In genomic region chr6:148991660-148992372, GRCm38 (mm10) we compare ENCODE assay signal across 15 mouse cellular contexts. TPM values are rescaled to one million over a fixed set of nuclear protein-coding genes. Genes with fewer than 3 reads are reported as not detected.
DNase-seq lines count a peak whose midpoint lies in the region; ATAC-seq and TF ChIP-seq lines count a peak whose summit lies in the region.
"Had no signal": no experiment of that assay in that cellular context is flagged by ENCODE, and none has a peak within 500 bp of the region (broad histone marks: within the 10 kb centered on the region; RNA-seq: fewer than 3 reads in every experiment).

No protein-coding gene starts in this region.

- no peaks in the 10 kb centered on the region for H3K36me3 ChIP-seq in forebrain, embryonic 11.5 days (ENCODE audit: control insufficient read depth, insufficient read depth, low read length)
- peaks cover 6% of the 10 kb centered on the region for H3K36me3 ChIP-seq in forebrain, embryonic 16.5 days (ENCODE audit: control insufficient read depth, insufficient read depth)
- H3K36me3 ChIP-seq in kidney, embryonic 15.5 days: peaks cover 15% of the 10 kb centered on the region
- peaks cover 5% of the 10 kb centered on the region; the same call in 1 of the 2 replicates for H3K36me3 ChIP-seq in midbrain, embryonic 11.5 days (ENCODE audit: control insufficient read depth, insufficient read depth, low read length)
- H3K36me3 ChIP-seq in midbrain, embryonic 13.5 days: peaks cover 20% of the 10 kb centered on the region
- H3K36me3 ChIP-seq in forebrain, embryonic 14.5 days (ENCODE audit: control insufficient read depth, insufficient read depth, low read length): peaks cover 21% of the 10 kb centered on the region
- peaks cover 13% of the 10 kb centered on the region for H3K36me3 ChIP-seq in liver, postnatal 0 days (replicated peaks; ENCODE audit: insufficient read depth, low read length)

- no peak overlapping the region for H3K4me2 ChIP-seq in forebrain, embryonic 11.5 days (ENCODE audit: low read depth, low read length, severe bottlenecking)
- H3K4me2 ChIP-seq in forebrain, embryonic 16.5 days (ENCODE audit: low read length): no peak overlapping the region
- H3K4me2 ChIP-seq in kidney, embryonic 15.5 days: no peak overlapping the region
- H3K4me2 ChIP-seq in midbrain, embryonic 11.5 days: peak overlapping the region; percentile 5; the same call in 1 of the 2 replicates
- H3K4me2 ChIP-seq in midbrain, embryonic 13.5 days (replicated peaks): no peak overlapping the region
- no peak overlapping the region for H3K4me2 ChIP-seq in forebrain, embryonic 14.5 days (ENCODE audit: low read length)
- no peak overlapping the region for H3K4me2 ChIP-seq in liver, postnatal 0 days (ENCODE audit: low read depth, low read length)

- no peak for TF ChIP-seq EP300 in liver, postnatal 0 days (IDR thresholded peaks at IDR 0.05; ENCODE audit: low read depth)

- H3K27ac ChIP-seq in forebrain, embryonic 11.5 days (ENCODE audit: low read depth, low read length): peak overlapping the region; percentile 54
- no peak overlapping the region for H3K27ac ChIP-seq in forebrain, embryonic 16.5 days (ENCODE audit: low read length)
- H3K27ac ChIP-seq in kidney, embryonic 15.5 days: peak overlapping the region; percentile 22; the same call in 1 of the 2 replicates
- H3K27ac ChIP-seq in midbrain, embryonic 11.5 days (ENCODE audit: low read depth, low read length): peak overlapping the region; percentile 52; the same call in 1 of the 2 replicates
- no peak overlapping the region for H3K27ac ChIP-seq in midbrain, embryonic 13.5 days
- no peak overlapping the region for H3K27ac ChIP-seq in forebrain, embryonic 14.5 days (ENCODE audit: low read depth, low read length)
- no peak overlapping the region for H3K27ac ChIP-seq in liver, postnatal 0 days (ENCODE audit: low read depth)

- H3K9ac ChIP-seq in forebrain, embryonic 11.5 days (ENCODE audit: low read length): no peak overlapping the region
- H3K9ac ChIP-seq in forebrain, embryonic 16.5 days (replicated peaks; ENCODE audit: low read depth, low read length): no peak overlapping the region
- H3K9ac ChIP-seq in kidney, embryonic 15.5 days: no peak overlapping the region
- H3K9ac ChIP-seq in midbrain, embryonic 11.5 days (ENCODE audit: low read length): peak overlapping the region; percentile 14; the same call in 1 of the 2 replicates
- no peak overlapping the region for H3K9ac ChIP-seq in midbrain, embryonic 13.5 days (replicated peaks)
- no peak overlapping the region for H3K9ac ChIP-seq in forebrain, embryonic 14.5 days (ENCODE audit: low read length)
- H3K9ac ChIP-seq in liver, postnatal 0 days (replicated peaks): no peak overlapping the region

- H3K4me3 ChIP-seq in forebrain, embryonic 11.5 days (ENCODE audit: low read depth, low read length): no peak overlapping the region
- no peak overlapping the region for H3K4me3 ChIP-seq in forebrain, embryonic 16.5 days (replicated peaks; ENCODE audit: low read length)
- H3K4me3 ChIP-seq in kidney, embryonic 15.5 days (replicated peaks): no peak overlapping the region
- H3K4me3 ChIP-seq in midbrain, embryonic 11.5 days (ENCODE audit: low read depth, low read length): no peak overlapping the region
- H3K4me3 ChIP-seq in midbrain, embryonic 13.5 days (replicated peaks): no peak overlapping the region
- H3K4me3 ChIP-seq in forebrain, embryonic 14.5 days (ENCODE audit: low read depth, low read length): no peak overlapping the region
- H3K4me3 ChIP-seq in liver, postnatal 0 days (ENCODE audit: low read depth, low read length): no peak overlapping the region

- WGBS in forebrain, embryonic 11.5 days: 33% methylated on average over 6 of the region's 6 CpGs
- WGBS in forebrain, embryonic 16.5 days: 35% methylated on average over 6 of the region's 6 CpGs
- 48% methylated on average over 6 of the region's 6 CpGs for WGBS in kidney, embryonic 15.5 days
- WGBS in midbrain, embryonic 11.5 days: 28% methylated on average over 6 of the region's 6 CpGs
- WGBS in midbrain, embryonic 13.5 days: 28% methylated on average over 6 of the region's 6 CpGs
- 29% methylated on average over 6 of the region's 6 CpGs for WGBS in forebrain, embryonic 14.5 days
- WGBS in liver, postnatal 0 days (ENCODE audit: insufficient replicate concordance): 55% methylated on average over 6 of the region's 6 CpGs

- DNase-seq in forebrain, embryonic 11.5 days (ENCODE audit: low spot score): no peak
- no peak for DNase-seq in kidney, postnatal 25 days
- DNase-seq in midbrain, embryonic 11.5 days (ENCODE audit: low spot score, missing footprints): peak; percentile 92
- DNase-seq in forebrain, embryonic 14.5 days (ENCODE audit: low spot score): peak; percentile 13
- DNase-seq in liver, postnatal 0 days: no peak
- DNase-seq: B cell, adult 2 months; cerebellum, adult 11 months; cerebellum, postnatal 36 days; gastrocnemius, postnatal 10 days; heart, postnatal 4 days; kidney, adult 8-10 months; thymus, postnatal 14 days had no signal

- no peak for ATAC-seq in forebrain, embryonic 11.5 days (replicated peaks; ENCODE audit: low FRiP score)
- ATAC-seq in forebrain, embryonic 16.5 days: no peak
- ATAC-seq in kidney, embryonic 15.5 days (replicated peaks; ENCODE audit: low FRiP score): no peak
- no peak for ATAC-seq in midbrain, embryonic 11.5 days (ENCODE audit: low FRiP score)
- ATAC-seq in midbrain, embryonic 13.5 days: no peak
- ATAC-seq in forebrain, embryonic 14.5 days: no peak
- no peak for ATAC-seq in liver, postnatal 0 days

- TF ChIP-seq CTCF in liver, postnatal 0 days (IDR thresholded peaks at IDR 0.05; ENCODE audit: low read depth): no peak

- no peaks in the 10 kb centered on the region for H3K9me3 ChIP-seq in forebrain, embryonic 11.5 days (ENCODE audit: control insufficient read depth, low read length)
- H3K9me3 ChIP-seq in forebrain, embryonic 16.5 days (ENCODE audit: control insufficient read depth, low read length): no peaks in the 10 kb centered on the region
- H3K9me3 ChIP-seq in kidney, embryonic 15.5 days (replicated peaks): no peaks in the 10 kb centered on the region
- no peaks in the 10 kb centered on the region for H3K9me3 ChIP-seq in midbrain, embryonic 11.5 days (ENCODE audit: control insufficient read depth, low read length)
- no peaks in the 10 kb centered on the region for H3K9me3 ChIP-seq in midbrain, embryonic 13.5 days
- no peaks in the 10 kb centered on the region for H3K9me3 ChIP-seq in forebrain, embryonic 14.5 days (replicated peaks; ENCODE audit: control insufficient read depth, low read length)
- no peaks in the 10 kb centered on the region for H3K9me3 ChIP-seq in liver, postnatal 0 days (ENCODE audit: low read length)

- no peaks in the 10 kb centered on the region; the same call in 1 of the 2 replicates for H3K4me1 ChIP-seq in forebrain, embryonic 11.5 days (replicated peaks; ENCODE audit: control insufficient read depth, insufficient read depth, low read length)
- H3K4me1 ChIP-seq in forebrain, embryonic 16.5 days (replicated peaks; ENCODE audit: control insufficient read depth, insufficient read depth, low read length): no peaks in the 10 kb centered on the region
- peaks cover 3% of the 10 kb centered on the region; the same call in 1 of the 2 replicates for H3K4me1 ChIP-seq in kidney, embryonic 15.5 days
- H3K4me1 ChIP-seq in midbrain, embryonic 11.5 days (ENCODE audit: control insufficient read depth, insufficient read depth, low read length): peaks cover 24% of the 10 kb centered on the region
- H3K4me1 ChIP-seq in midbrain, embryonic 13.5 days (replicated peaks): peaks cover 14% of the 10 kb centered on the region
- H3K4me1 ChIP-seq in forebrain, embryonic 14.5 days (ENCODE audit: control insufficient read depth, insufficient read depth, low read length): peaks cover 8% of the 10 kb centered on the region
- H3K4me1 ChIP-seq in liver, postnatal 0 days (ENCODE audit: insufficient read depth): no peaks in the 10 kb centered on the region

- H3K27me3 ChIP-seq in forebrain, embryonic 11.5 days (ENCODE audit: control insufficient read depth, insufficient read depth, low read length): no peaks in the 10 kb centered on the region
- H3K27me3 ChIP-seq in forebrain, embryonic 16.5 days (replicated peaks; ENCODE audit: control insufficient read depth, insufficient read depth, low read length): no peaks in the 10 kb centered on the region
- no peaks in the 10 kb centered on the region for H3K27me3 ChIP-seq in kidney, embryonic 15.5 days
- no peaks in the 10 kb centered on the region for H3K27me3 ChIP-seq in midbrain, embryonic 11.5 days (ENCODE audit: control insufficient read depth, insufficient read depth, low read length)
- H3K27me3 ChIP-seq in midbrain, embryonic 13.5 days: no peaks in the 10 kb centered on the region
- no peaks in the 10 kb centered on the region for H3K27me3 ChIP-seq in forebrain, embryonic 14.5 days (replicated peaks; ENCODE audit: control insufficient read depth, insufficient read depth, low read length)
- no peaks in the 10 kb centered on the region for H3K27me3 ChIP-seq in liver, postnatal 0 days (ENCODE audit: insufficient read depth, low read length)

RNA-seq across cellular contexts. Expression of gene Sinhcaf, which starts 45.5 kb away (rescaled TPM):
- 292 and 305 TPM in 2 replicates for polyA plus RNA-seq in forebrain, embryonic 11.5 days (2014; fragmentation: Nextera tagmentation; extraction: Ambion mirVana)
- 106 and 127 TPM in 2 replicates for polyA plus RNA-seq in forebrain, embryonic 16.5 days (2015; fragmentation: Nextera tagmentation; extraction: Ambion mirVana)
- polyA plus RNA-seq in kidney, embryonic 15.5 days (2015; fragmentation: Nextera tagmentation; extraction: Ambion mirVana): 144 and 158 TPM in 2 replicates
- polyA plus RNA-seq in midbrain, embryonic 11.5 days (2014; fragmentation: Nextera tagmentation; extraction: Ambion mirVana): 313 and 341 TPM in 2 replicates
- 141 and 156 TPM in 2 replicates for polyA plus RNA-seq in midbrain, embryonic 13.5 days (2015; fragmentation: Nextera tagmentation; extraction: Ambion mirVana)
- polyA plus RNA-seq in forebrain, embryonic 14.5 days (2014; fragmentation: Nextera tagmentation; extraction: Ambion mirVana): 137 and 152 TPM in 2 replicates
- polyA plus RNA-seq in liver, postnatal 0 days (2015; fragmentation: Nextera tagmentation; extraction: Ambion mirVana): 8.3 and 9.4 TPM in 2 replicates

Comparison
In these comparisons a context has a peak if more than half of its experiments do, and no peak if none do; other contexts are left out.
1. DNase-seq: peak in midbrain, embryonic 11.5 days (single experiment) and forebrain, embryonic 14.5 days (single experiment); none in forebrain, embryonic 11.5 days (single experiment), kidney, postnatal 25 days (0 of 2) and liver, postnatal 0 days (single experiment).
2. H3K27ac ChIP-seq: peak in forebrain, embryonic 11.5 days (single experiment), kidney, embryonic 15.5 days (single experiment) and midbrain, embryonic 11.5 days (single experiment); none in forebrain, embryonic 16.5 days (single experiment), midbrain, embryonic 13.5 days (single experiment), forebrain, embryonic 14.5 days (single experiment) and liver, postnatal 0 days (single experiment).
3. RNA of gene Sinhcaf, which starts 45.5 kb away (polyA plus RNA-seq): 313 to 341 TPM in midbrain, embryonic 11.5 days, 292 to 305 TPM in forebrain, embryonic 11.5 days, 137 to 152 TPM in forebrain, embryonic 14.5 days, 144 to 158 TPM in kidney, embryonic 15.5 days, 141 to 156 TPM in midbrain, embryonic 13.5 days and 106 to 127 TPM in forebrain, embryonic 16.5 days; 8.3 to 9.4 TPM in liver, postnatal 0 days; every median in the first group is over 10 times any median in the second.